Mouse (Mus musculus) left cerebral cortex, postnatal 25 days (tissue): ENCODE measurements at regions not wholly inside any gene's neighbourhood (a gene's known extent, or its start where the extent isn't known, plus 50 kb on each side); places are given as distances from the start of the nearest gene placed in this dataset.

Source experiments
- DNase-seq, 2 experiments: peaks; one replicate each; pipeline ENCODE4 v3.0.0; 2022; ENCODE audit warnings: low spot score in 2 of 2, mixed read lengths in 1 of 2
- intact Hi-C: fragments of 180-260 bp; cut with DNase I; formaldehyde crosslinking; loops from one replicate; pipeline ENCODE4 v1.15.1; 2025

DNA sequence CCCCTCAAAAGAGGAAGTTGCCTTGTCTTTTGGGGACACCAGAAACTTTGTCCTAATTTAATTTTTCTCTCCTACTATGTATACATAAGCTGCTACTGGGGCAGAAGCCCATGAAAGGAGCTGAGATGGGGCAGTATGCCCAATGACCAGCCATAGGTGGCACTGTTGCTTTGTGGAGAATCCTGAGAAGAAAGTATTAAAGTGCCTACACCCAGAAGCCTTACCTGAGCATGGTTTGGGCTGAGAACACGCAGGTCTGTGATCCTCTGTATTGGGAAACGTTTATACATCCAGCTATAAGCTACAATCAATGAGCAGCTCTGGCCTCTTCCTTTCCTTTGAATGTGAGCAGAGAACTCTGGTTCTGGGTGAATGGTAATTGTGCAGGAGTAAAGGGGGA is 1088.5 kb downstream of the Jrkl start:
- no peak for DNase-seq
- intact Hi-C loops, result loop anchor here (5.0 to 10.0 kb wide), 2 partner anchors 720 to 1038 kb away; no protein-coding TSS in a partner anchor

DNA sequence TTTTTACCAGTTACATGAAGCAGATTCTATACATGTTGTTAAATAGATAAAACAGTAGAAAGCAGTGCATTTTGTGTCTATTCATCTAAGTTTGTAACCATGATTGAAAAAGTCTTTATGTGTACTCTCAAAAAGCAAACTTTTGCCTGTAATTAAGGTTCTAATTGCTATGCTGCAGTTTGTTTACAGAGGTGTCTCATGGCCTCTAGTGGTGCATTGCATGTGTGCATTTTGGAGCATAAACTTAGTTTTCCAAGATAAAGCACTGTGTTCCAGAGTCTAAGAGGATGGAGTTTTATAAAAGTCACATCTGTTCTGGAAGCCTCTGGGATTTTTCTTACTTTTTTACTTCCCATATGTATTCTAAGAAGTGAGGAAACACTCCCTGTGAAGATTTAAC is 1132.3 kb downstream of the Jrkl start:
- intact Hi-C loops, result no loop called here
- DNase-seq, result no peak
